Mouse (Mus musculus) embryonic facial prominence, embryonic 10.5 days (tissue): ENCODE measurements around the gene Ifrd1. TPM values are rescaled to one million over a fixed set of nuclear protein-coding genes. Genes with fewer than 3 reads are reported as not detected.
"Not testable (repeated sequence)": the region's sequence is repeated elsewhere in the genome, so short reads cannot be mapped to it uniquely, and the experiment has no call there.

Experiments used
- DNase-seq: peaks from one replicate; pipeline ENCODE4 v3.0.0-alpha.2; 2017; ENCODE audit warnings: low spot score
- H3K27ac ChIP-seq: fragments of 300-500 bp; sonication (generic); replicated peaks from 2 replicates; pipeline ENCODE4 v1.5.1; 2016; ENCODE audit warnings: mild to moderate bottlenecking
- H3K27me3 ChIP-seq: fragments of 300-500 bp; sonication (generic); replicated peaks from 2 replicates; pipeline ENCODE4 v1.6.1; 2016; ENCODE audit warnings: low read depth, mild to moderate bottlenecking; ENCODE audit not compliant: poor library complexity, severe bottlenecking
- H3K36me3 ChIP-seq: fragments of 300-500 bp; sonication (generic); replicated peaks from 2 replicates; pipeline ENCODE4 v1.6.1; 2016; ENCODE audit warnings: mild to moderate bottlenecking, moderate library complexity
- H3K4me1 ChIP-seq: fragments of 300-500 bp; sonication (generic); 2 replicates; pipeline ENCODE4 v1.6.1; 2016
- H3K4me3 ChIP-seq: fragments of 300-500 bp; sonication (generic); 2 replicates; pipeline ENCODE4 v1.5.1; 2016; ENCODE audit warnings: mild to moderate bottlenecking, moderate library complexity
- H3K9me3 ChIP-seq: fragments of 300-500 bp; sonication (generic); 2 replicates; pipeline ENCODE4 v1.6.1; 2016; ENCODE audit warnings: mild to moderate bottlenecking
- WGBS: fragments of 180-500 bp; shearing (Covaris S2); methylation state at CpG from one replicate; pipeline ENCODE4 v1.1.7; 2016; 5-methylcytosine and 5-hydroxymethylcytosine counted together
- polyA plus RNA-seq: library from polyadenylated mRNA; unstranded; fragments of >200 nt; fragmentation: Nextera tagmentation; extraction: Ambion mirVana; gene quantifications from 2 replicates; pipeline ENCODE4 v1.2.1, GENCODE M21; 2016

Gene Ifrd1
- polyA plus RNA-seq, 1 experiment from 2014 or later = 111 TPM

GRCm38 (mm10) chr12:40256543-40256942, 8.2 kb upstream of the Ifrd1 start:
- WGBS = 91% methylated on average over 2 of the region's 2 CpGs
- DNase-seq = no peak
- no peaks in the 10 kb centered on the region for H3K9me3 ChIP-seq
- H3K36me3 ChIP-seq = no peaks in the 10 kb centered on the region
- no peak overlapping the region for H3K27ac ChIP-seq
- H3K27me3 ChIP-seq = 0 out of 2 replicates have a peak, but pooled peaks cover 3% of the 10 kb centered on the region
- peaks cover 18% of the 10 kb centered on the region for H3K4me1 ChIP-seq
- H3K4me3 ChIP-seq = no peak overlapping the region

- DNase-seq = no peak
- 0 out of 2 replicates have a peak, but pooled peaks cover 3% of the 10 kb centered on the region for H3K27me3 ChIP-seq
Observed at GRCm38 (mm10) chr12:40256033-40256432, 7.7 kb upstream of the Ifrd1 start.

DNA sequence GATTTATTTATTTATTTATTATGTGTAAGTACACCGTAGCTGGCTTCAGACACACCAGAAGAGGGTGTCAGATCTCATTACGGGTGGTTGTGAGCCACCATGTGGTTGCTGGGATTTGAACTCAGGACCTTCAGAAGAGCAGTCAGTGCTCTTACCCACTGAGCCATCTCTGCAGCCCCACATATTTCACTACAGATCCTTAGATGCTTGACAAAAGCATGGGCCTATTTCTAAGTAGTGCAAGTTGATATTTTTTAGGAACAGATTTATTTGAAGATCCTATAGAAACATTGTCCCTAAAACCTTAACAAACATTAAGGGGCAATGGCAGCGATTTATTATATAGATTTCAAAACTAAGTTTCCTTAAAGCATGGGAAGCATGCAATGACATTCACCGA, 7.0 kb upstream of the Ifrd1 start:
- not testable (repeated sequence) for H3K27ac ChIP-seq, H3K9me3 ChIP-seq, H3K36me3 ChIP-seq, DNase-seq, H3K27me3 ChIP-seq, H3K4me3 ChIP-seq
- WGBS = 88% methylated on average over 4 of the region's 4 CpGs
- peaks cover 11% of the 10 kb centered on the region for H3K4me1 ChIP-seq

More at GRCm38 (mm10) chr12:40256033-40256432, 7.7 kb upstream of the Ifrd1 start:
- H3K4me3 ChIP-seq = no peak overlapping the region
- peaks cover 18% of the 10 kb centered on the region for H3K4me1 ChIP-seq
- no peaks in the 10 kb centered on the region for H3K36me3 ChIP-seq
- H3K9me3 ChIP-seq = no peaks in the 10 kb centered on the region
- H3K27ac ChIP-seq = no peak overlapping the region

GRCm38 (mm10) chr12:40254729-40255128, 6.4 kb upstream of the Ifrd1 start:
- H3K27ac ChIP-seq = no peak overlapping the region
- no peaks in the 10 kb centered on the region for H3K9me3 ChIP-seq
- DNase-seq = no peak
- no peak overlapping the region for H3K4me3 ChIP-seq
- H3K27me3 ChIP-seq = 0 out of 2 replicates have a peak, but pooled peaks cover 3% of the 10 kb centered on the region
- no peaks in the 10 kb centered on the region for H3K36me3 ChIP-seq
- 0 out of 2 replicates have a peak, but pooled peaks cover 6% of the 10 kb centered on the region for H3K4me1 ChIP-seq
- WGBS = 91% methylated on average over 11 of the region's 11 CpGs

DNA sequence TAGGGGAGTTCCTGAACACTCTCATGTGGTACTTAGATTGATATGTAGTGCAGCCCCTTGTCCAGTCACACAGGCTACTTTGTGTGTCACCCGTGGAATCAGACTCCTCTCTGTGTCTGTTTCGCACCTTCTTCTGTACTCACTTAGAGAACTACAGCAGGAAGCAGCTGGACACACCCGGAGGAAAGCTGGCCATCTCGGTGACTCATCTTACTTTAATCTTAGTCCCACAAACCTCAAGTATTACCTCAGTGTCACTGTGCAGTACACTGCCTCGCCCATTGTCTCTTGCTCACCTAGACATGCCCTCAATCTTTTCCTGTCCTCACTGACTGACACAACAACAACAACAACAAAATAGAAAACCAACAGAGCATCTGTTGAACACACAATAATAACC, 4.9 kb upstream of the Ifrd1 start:
- Histone ChIP-seq H3K4me3 (no peak overlapping the region), H3K27ac (no peak overlapping the region), H3K27me3 (0 out of 2 replicates have a peak, but pooled peaks cover 3% of the 10 kb centered on the region), H3K36me3 (no peaks in the 10 kb centered on the region), H3K9me3 (no peaks in the 10 kb centered on the region), H3K4me1 (peaks cover 4% of the 10 kb centered on the region)
- WGBS = 86% methylated on average over 5 of the region's 5 CpGs
- no peak for DNase-seq

DNA sequence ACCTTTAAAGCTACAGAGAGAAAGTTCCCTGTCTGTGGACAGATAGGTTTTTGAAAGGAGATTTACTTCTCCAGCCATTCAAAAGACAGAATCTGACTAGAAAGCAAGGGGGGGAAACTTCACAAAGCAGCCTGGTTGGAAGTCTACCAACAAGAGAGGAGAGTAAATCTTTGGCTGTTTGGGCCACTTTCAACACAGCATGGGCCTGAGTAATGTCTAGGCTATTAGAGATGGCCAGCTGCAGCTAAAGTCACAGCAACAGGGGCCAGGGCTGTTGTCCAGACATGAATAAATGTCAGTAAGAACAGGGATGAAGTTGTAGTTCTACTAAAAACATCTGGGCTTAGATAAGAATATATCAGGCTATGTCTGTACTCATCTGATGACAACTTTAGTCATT, 2.0 kb upstream of the Ifrd1 start:
- H3K27ac ChIP-seq = no peak overlapping the region
- no peaks in the 10 kb centered on the region for H3K27me3 ChIP-seq
- H3K36me3 ChIP-seq = no peaks in the 10 kb centered on the region
- no peak overlapping the region for H3K4me3 ChIP-seq
- DNase-seq = no peak
- peaks cover 14% of the 10 kb centered on the region for H3K4me1 ChIP-seq
- no peaks in the 10 kb centered on the region for H3K9me3 ChIP-seq

DNA sequence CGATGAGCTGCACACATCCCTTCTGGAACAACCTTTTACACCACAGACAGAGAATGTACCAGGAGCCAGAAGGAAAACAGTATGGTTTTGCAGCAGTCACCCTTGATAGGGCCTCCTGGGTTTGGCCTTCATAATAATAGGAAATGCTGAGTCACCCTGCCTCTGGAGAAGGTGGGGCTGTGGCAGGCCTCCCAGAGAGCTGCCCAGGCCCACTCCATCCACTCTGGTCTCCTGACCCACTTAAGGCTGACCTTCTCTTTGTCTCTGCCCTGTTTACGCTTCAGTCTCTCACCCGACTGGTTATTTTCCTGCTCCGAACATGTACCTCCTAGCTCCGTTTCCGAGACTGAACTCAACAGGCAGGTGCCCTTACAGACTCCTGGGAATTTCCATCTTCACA, 328 bp downstream of the Ifrd1 start:
- WGBS = 80% methylated on average over 6 of the region's 6 CpGs
- no peak for DNase-seq
- Histone ChIP-seq H3K9me3 (no peaks in the 10 kb centered on the region), H3K27ac (no peak overlapping the region), H3K36me3 (no peaks in the 10 kb centered on the region), H3K4me1 (peaks cover 19% of the 10 kb centered on the region), H3K4me3 (no peak overlapping the region), H3K27me3 (no peaks in the 10 kb centered on the region)

DNA sequence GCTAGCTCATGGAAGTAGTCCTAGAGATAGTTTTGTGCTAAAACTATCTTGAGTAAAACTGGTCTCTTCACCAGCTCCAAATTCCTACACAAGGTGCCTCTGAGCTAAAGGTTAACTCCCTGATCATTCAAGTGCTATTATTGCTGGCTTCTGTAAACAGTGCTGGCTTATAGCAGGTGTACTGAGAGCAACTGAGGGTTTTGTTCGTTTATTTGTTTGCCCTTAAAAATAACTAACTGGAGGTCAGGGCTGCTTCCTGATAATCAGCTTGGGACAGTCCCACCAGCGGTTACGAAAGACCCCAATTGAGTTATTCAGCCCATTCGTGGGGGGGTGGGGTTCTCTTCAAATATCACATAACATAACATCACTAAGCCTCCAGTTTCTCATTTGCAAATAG, 920 bp downstream of the Ifrd1 start:
- DNase-seq = no peak
- peaks cover 19% of the 10 kb centered on the region for H3K4me1 ChIP-seq
- H3K4me3 ChIP-seq = no peak overlapping the region
- no peaks in the 10 kb centered on the region for H3K36me3 ChIP-seq
- WGBS = 67% methylated on average over 4 of the region's 4 CpGs
- no peaks in the 10 kb centered on the region for H3K9me3 ChIP-seq
- no peaks in the 10 kb centered on the region for H3K27me3 ChIP-seq
- no peak overlapping the region for H3K27ac ChIP-seq

DNA sequence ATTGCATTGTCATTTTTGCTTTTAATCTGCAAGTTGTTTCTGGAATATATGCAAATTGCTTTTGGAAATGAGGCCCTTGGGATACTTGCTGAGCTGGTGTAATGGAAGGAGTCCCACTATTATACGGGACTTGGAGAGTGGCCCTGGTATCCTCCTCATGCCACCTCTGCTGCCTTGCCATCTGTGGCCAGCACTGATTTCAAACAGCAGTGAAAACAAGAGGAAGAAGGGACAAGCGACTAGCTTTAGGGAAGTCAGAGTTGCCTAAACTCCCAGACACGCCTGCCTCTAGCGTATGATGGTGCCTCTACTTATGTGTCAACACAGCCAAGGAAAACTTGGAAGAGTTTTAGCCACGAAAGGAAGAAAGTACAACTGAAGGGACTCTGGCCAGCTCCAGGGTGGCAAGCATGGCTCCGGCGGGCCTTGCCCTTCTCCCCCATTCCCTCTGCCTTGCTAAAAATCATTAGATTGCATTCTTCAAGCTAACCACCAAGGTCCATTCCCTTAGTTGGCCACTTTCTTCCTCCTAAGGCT, 2.8 kb downstream of the Ifrd1 start:
- Histone ChIP-seq H3K4me3 (no peak overlapping the region), H3K4me1 (peaks cover 19% of the 10 kb centered on the region), H3K27ac (no peak overlapping the region), H3K27me3 (no peaks in the 10 kb centered on the region), H3K9me3 (no peaks in the 10 kb centered on the region), H3K36me3 (no peaks in the 10 kb centered on the region)
- DNase-seq = no peak
- WGBS = 88% methylated on average over 7 of the region's 7 CpGs

GRCm38 (mm10) chr12:40244926-40245325, 3.4 kb downstream of the Ifrd1 start:
- Histone ChIP-seq H3K27ac (no peak overlapping the region), H3K9me3 (no peaks in the 10 kb centered on the region), H3K4me3 (no peak overlapping the region), H3K27me3 (no peaks in the 10 kb centered on the region), H3K4me1 (peaks cover 19% of the 10 kb centered on the region), H3K36me3 (no peaks in the 10 kb centered on the region)
- DNase-seq = no peak
- 86% methylated on average over 5 of the region's 5 CpGs for WGBS

DNA sequence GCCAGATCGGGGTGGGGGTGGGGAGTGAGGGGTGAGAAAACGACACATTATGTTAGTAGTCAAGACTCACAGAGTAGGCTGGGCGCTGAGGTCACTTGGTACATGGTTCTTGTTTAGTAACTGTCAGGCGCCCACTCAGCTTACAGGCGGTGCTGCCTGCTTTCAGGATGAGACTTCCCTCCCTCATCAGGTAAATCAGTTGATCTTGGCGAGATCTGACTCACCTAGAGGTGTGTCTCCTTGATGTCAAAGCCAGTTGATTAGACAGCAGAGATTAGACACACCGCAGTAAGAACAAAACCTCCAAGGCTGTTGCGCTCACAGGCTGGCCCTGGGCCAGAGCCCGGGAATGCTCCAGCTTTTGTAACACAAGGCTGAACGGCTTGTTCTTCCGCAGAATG, 4.5 kb downstream of the Ifrd1 start:
- Histone ChIP-seq H3K27me3 (no peaks in the 10 kb centered on the region), H3K4me1 (peaks cover 19% of the 10 kb centered on the region), H3K36me3 (no peaks in the 10 kb centered on the region), H3K4me3 (no peak overlapping the region), H3K9me3 (no peaks in the 10 kb centered on the region), H3K27ac (no peak overlapping the region)
- DNase-seq = no peak
- WGBS = 71% methylated on average over 11 of the region's 11 CpGs

- Histone ChIP-seq H3K27ac (no peak overlapping the region), H3K9me3 (no peaks in the 10 kb centered on the region), H3K4me1 (peaks cover 15% of the 10 kb centered on the region), H3K27me3 (no peaks in the 10 kb centered on the region), H3K4me3 (no peak overlapping the region), H3K36me3 (no peaks in the 10 kb centered on the region)
- DNase-seq = no peak
- WGBS = 82% methylated on average over 4 of the region's 4 CpGs
Observed at GRCm38 (mm10) chr12:40243241-40243640, 5.1 kb downstream of the Ifrd1 start.

- Histone ChIP-seq H3K9me3 (no peaks in the 10 kb centered on the region), H3K4me1 (0 out of 2 replicates have a peak, but pooled peaks cover 5% of the 10 kb centered on the region), H3K4me3 (no peak overlapping the region), H3K27ac (no peak overlapping the region), H3K27me3 (no peaks in the 10 kb centered on the region), H3K36me3 (no peaks in the 10 kb centered on the region)
- 93% methylated on average over 7 of the region's 7 CpGs for WGBS
- DNase-seq = no peak
Observed at GRCm38 (mm10) chr12:40239161-40239560, 9.1 kb downstream of the Ifrd1 start.

- H3K27ac ChIP-seq = no peak overlapping the region
Observed at GRCm38 (mm10) chr12:40232231-40232630, 16.1 kb downstream of the Ifrd1 start.

More at GRCm38 (mm10) chr12:40232231-40232630, 16.1 kb downstream of the Ifrd1 start:
- DNase-seq = no peak
- WGBS = 85% methylated on average over 1 of the region's 1 CpGs
- H3K4me1 ChIP-seq = no peaks in the 10 kb centered on the region
- no peaks in the 10 kb centered on the region for H3K9me3 ChIP-seq
- H3K4me3 ChIP-seq = no peak overlapping the region
- H3K36me3 ChIP-seq = no peaks in the 10 kb centered on the region
- no peaks in the 10 kb centered on the region for H3K27me3 ChIP-seq
